Mouse (Mus musculus) neural tube, embryonic 13.5 days (tissue): ENCODE measurements around the gene Wdr44. TPM values are rescaled to one million over a fixed set of nuclear protein-coding genes. Genes with fewer than 3 reads are reported as not detected.
"Not testable (repeated sequence)": the region's sequence is repeated elsewhere in the genome, so short reads cannot be mapped to it uniquely, and the experiment has no call there.

Experiments used
- ATAC-seq: fragments of 200-750 bp; cut with Nextera tagmentation; 2 replicates; pipeline ENCODE4 v1.8.0; 2017; ENCODE audit warnings: low read depth, mild to moderate bottlenecking, moderate TSS enrichment, moderate library complexity
- H3K27ac ChIP-seq: fragments of 300-500 bp; sonication (generic); replicated peaks from 2 replicates; pipeline ENCODE4 v1.5.1; 2015; ENCODE audit warnings: moderate library complexity, mild to moderate bottlenecking, inconsistent platforms
- H3K27me3 ChIP-seq: fragments of 300-500 bp; sonication (generic); 2 replicates; pipeline ENCODE4 v1.6.1; 2015; ENCODE audit warnings: mild to moderate bottlenecking, inconsistent platforms
- H3K36me3 ChIP-seq: fragments of 300-500 bp; sonication (generic); 2 replicates; pipeline ENCODE4 v1.6.1; 2015; ENCODE audit warnings: mild to moderate bottlenecking, inconsistent platforms
- H3K4me1 ChIP-seq: fragments of 300-500 bp; sonication (generic); replicated peaks from 2 replicates; pipeline ENCODE4 v1.6.1; 2015; ENCODE audit warnings: inconsistent platforms
- H3K4me2 ChIP-seq: fragments of 300-500 bp; sonication (generic); 2 replicates; pipeline ENCODE4 v1.6.1; 2015; ENCODE audit warnings: inconsistent platforms, mild to moderate bottlenecking, moderate library complexity
- H3K4me3 ChIP-seq: fragments of 300-500 bp; sonication (generic); 2 replicates; pipeline ENCODE4 v1.5.1; 2015; ENCODE audit warnings: mild to moderate bottlenecking, inconsistent platforms
- H3K9ac ChIP-seq: fragments of 300-500 bp; sonication (generic); 2 replicates; pipeline ENCODE4 v1.6.1; 2015; ENCODE audit warnings: moderate library complexity, mild to moderate bottlenecking, inconsistent platforms
- H3K9me3 ChIP-seq: fragments of 300-500 bp; sonication (generic); 2 replicates; pipeline ENCODE4 v1.6.1; 2016; ENCODE audit warnings: inconsistent platforms
- WGBS: fragments of 180-500 bp; shearing (Covaris S2); methylation state at CpG from one replicate; pipeline ENCODE4 v1.1.7; 2015; 5-methylcytosine and 5-hydroxymethylcytosine counted together
- polyA plus RNA-seq: library from polyadenylated mRNA; unstranded; fragments of >200 nt; fragmentation: Nextera tagmentation; extraction: Ambion mirVana; gene quantifications from 2 replicates; pipeline ENCODE4 v1.2.1, GENCODE M21; 2015

The Wdr44 gene
- polyA plus RNA-seq, 1 experiment from 2014 or later = 14.4 TPM

DNA sequence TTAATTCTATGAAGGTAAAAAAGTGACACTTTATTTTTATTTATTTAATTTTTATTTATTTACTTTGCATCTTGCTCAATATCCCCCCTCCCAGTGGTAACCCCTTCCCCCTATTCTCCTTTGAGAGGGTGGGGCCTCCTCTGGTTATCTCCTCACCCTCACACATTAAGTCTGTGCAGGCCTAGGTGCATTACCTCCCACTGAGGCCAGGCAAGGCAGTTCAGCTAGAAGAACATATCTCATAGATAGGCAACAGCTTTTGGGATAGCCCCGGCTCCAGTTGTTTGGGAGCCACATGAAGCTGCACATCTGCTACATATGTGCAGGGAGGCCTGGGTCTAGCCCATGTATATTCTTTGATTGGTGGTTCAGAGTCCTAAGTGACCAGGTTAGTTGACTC is 6.2 kb downstream of the Wdr44 start:
- Histone ChIP-seq H3K4me2 (no peak overlapping the region), H3K9me3 (no peaks in the 10 kb centered on the region), H3K36me3 (no peaks in the 10 kb centered on the region), H3K27me3 (no peaks in the 10 kb centered on the region), H3K9ac (no peak overlapping the region), H3K27ac (no peak overlapping the region), H3K4me3 (no peak overlapping the region), H3K4me1 (no peaks in the 10 kb centered on the region; the same call in 1 of the 2 replicates)
- no peak for ATAC-seq
- 96% methylated on average over 1 of the region's 1 CpGs for WGBS

DNA sequence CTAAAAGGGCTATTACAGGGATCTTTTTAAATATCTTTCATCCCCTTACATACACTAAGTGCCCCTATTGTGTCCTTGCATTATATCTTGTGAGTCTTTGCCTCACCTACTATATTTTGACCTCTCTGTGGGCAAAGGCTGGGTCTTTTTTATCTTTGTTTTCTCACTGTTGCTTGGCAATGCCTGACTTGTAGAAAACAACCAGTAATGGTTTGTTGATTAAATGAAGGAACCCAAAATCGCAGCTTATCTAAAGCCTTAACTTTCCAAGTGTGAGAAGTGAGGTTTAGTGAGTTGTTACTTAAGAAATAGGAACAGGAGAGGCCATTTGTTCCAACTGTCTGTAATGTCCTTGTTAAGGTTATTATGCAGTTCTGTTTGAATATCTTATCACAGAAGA is 24.4 kb downstream of the Wdr44 start:
- Histone ChIP-seq H3K9me3 (no peaks in the 10 kb centered on the region), H3K27ac (no peak overlapping the region), H3K36me3 (no peaks in the 10 kb centered on the region), H3K4me2 (no peak overlapping the region), H3K4me3 (no peak overlapping the region), H3K27me3 (no peaks in the 10 kb centered on the region), H3K4me1 (no peaks in the 10 kb centered on the region), H3K9ac (no peak overlapping the region)
- 91% methylated on average over 1 of the region's 1 CpGs for WGBS
- no peak for ATAC-seq

GRCm38 (mm10) chrX:23727463-23727862 is 34.6 kb downstream of the Wdr44 start:
- no peak overlapping the region for H3K4me3 ChIP-seq
- no peaks in the 10 kb centered on the region for H3K9me3 ChIP-seq
- 72% methylated on average over 1 of the region's 1 CpGs for WGBS
- H3K4me1 ChIP-seq = no peaks in the 10 kb centered on the region
- no peak overlapping the region for H3K9ac ChIP-seq
- H3K4me2 ChIP-seq = no peak overlapping the region
- no peak overlapping the region for H3K27ac ChIP-seq
- ATAC-seq = no peak
- H3K36me3 ChIP-seq = no peaks in the 10 kb centered on the region
- H3K27me3 ChIP-seq = no peaks in the 10 kb centered on the region

GRCm38 (mm10) chrX:23754671-23755070 is 61.8 kb downstream of the Wdr44 start:
- H3K9me3 ChIP-seq = no peaks in the 10 kb centered on the region
- H3K4me2 ChIP-seq = no peak overlapping the region
- no peak overlapping the region for H3K9ac ChIP-seq
- 71% methylated on average over 1 of the region's 1 CpGs for WGBS
- no peak overlapping the region for H3K4me3 ChIP-seq
- H3K36me3 ChIP-seq = no peaks in the 10 kb centered on the region
- no peak overlapping the region for H3K27ac ChIP-seq
- no peak for ATAC-seq
- no peaks in the 10 kb centered on the region for H3K27me3 ChIP-seq
- no peaks in the 10 kb centered on the region for H3K4me1 ChIP-seq

DNA sequence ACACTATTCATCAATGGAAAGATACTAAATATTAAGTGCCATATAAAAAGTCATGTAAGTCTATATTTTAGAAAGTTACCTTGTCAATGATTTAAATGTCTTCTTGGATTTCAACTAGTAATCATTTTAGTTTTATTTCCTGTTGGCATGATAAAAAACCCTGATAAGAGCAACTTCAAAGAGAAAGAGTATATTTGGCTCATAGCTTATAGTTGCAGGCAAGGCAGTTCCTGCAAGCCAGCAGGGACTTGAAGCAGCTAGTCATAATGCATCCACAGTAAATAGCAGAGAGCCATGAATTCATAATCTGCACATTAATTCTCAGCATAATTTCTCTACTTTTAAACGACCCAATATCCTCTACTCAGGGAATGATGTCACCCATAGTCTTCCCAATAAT is 75.0 kb downstream of the Wdr44 start:
- H3K9ac ChIP-seq = no peak overlapping the region
- 75% methylated on average over 1 of the region's 1 CpGs for WGBS
- no peaks in the 10 kb centered on the region for H3K36me3 ChIP-seq
- no peak for ATAC-seq
- H3K9me3 ChIP-seq = no peaks in the 10 kb centered on the region
- no peak overlapping the region for H3K27ac ChIP-seq
- H3K27me3 ChIP-seq = no peaks in the 10 kb centered on the region
- no peaks in the 10 kb centered on the region for H3K4me1 ChIP-seq
- no peak overlapping the region for H3K4me2 ChIP-seq
- H3K4me3 ChIP-seq = no peak overlapping the region

DNA sequence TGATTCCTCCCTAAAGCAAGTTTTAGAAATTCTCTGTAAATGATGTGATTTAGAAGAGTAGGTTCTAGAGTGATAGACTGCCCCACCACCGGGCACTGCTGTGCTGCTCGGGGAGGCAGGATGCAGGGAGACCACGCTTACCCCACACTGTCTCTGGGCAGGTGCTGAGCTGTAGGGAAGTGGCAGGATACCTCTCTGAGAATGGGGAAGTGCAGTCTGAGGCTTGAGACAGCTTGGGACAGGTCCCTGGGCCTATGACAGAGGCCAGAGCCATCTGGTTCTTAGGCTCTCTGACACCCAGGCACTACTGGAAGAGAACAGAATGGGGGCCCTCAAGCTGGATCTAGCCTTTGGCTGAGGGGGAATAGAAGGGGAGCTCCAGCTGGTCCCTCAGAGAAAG is 114.3 kb downstream of the Wdr44 start:
- Histone ChIP-seq H3K4me1 (no peaks in the 10 kb centered on the region), H3K36me3 (no peaks in the 10 kb centered on the region), H3K9me3 (no peaks in the 10 kb centered on the region), H3K4me2 (no peak overlapping the region), H3K27ac (no peak overlapping the region), H3K4me3 (no peak overlapping the region), H3K9ac (no peak overlapping the region), H3K27me3 (no peaks in the 10 kb centered on the region)
- 93% methylated on average over 3 of the region's 3 CpGs for WGBS
- no peak for ATAC-seq

GRCm38 (mm10) chrX:23810365-23810764 is 117.5 kb downstream of the Wdr44 start:
- no peaks in the 10 kb centered on the region for H3K4me1 ChIP-seq
- no peaks in the 10 kb centered on the region for H3K36me3 ChIP-seq
- no peak overlapping the region for H3K9ac ChIP-seq
- WGBS = 90% methylated on average over 2 of the region's 2 CpGs
- H3K9me3 ChIP-seq = no peaks in the 10 kb centered on the region
- no peak for ATAC-seq
- no peak overlapping the region for H3K27ac ChIP-seq
- H3K27me3 ChIP-seq = no peaks in the 10 kb centered on the region
- no peak overlapping the region for H3K4me3 ChIP-seq
- no peak overlapping the region for H3K4me2 ChIP-seq

DNA sequence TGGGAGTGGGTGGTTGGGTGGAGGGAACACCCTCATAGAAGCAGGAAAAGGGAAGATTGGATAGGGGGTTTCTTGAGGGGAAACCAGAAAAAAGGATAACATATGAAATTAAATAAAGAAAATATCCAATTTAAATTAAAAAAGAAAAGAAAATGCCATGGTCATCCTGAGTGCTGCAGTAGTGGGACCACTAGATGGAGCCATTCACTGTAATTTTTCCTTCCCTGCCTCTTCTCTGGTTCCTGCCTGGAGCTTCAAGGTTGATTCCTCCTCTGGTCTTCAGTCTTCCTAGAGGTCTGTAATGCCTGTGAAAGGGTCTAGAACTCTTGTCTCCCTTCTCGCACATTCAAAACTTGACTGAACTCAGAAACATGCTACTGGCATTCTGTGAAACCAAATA is 120.4 kb downstream of the Wdr44 start:
- not testable (repeated sequence) for H3K27ac ChIP-seq, H3K9ac ChIP-seq, ATAC-seq, H3K9me3 ChIP-seq, H3K4me1 ChIP-seq, H3K36me3 ChIP-seq, H3K27me3 ChIP-seq, H3K4me2 ChIP-seq, H3K4me3 ChIP-seq
- WGBS = 88% methylated on average over 1 of the region's 1 CpGs

GRCm38 (mm10) chrX:23822885-23823284 is 130.0 kb downstream of the Wdr44 start:
- WGBS = 87% methylated on average over 6 of the region's 6 CpGs
- not testable (repeated sequence) for H3K27me3 ChIP-seq, H3K9ac ChIP-seq, H3K9me3 ChIP-seq, H3K27ac ChIP-seq, H3K4me3 ChIP-seq, ATAC-seq, H3K36me3 ChIP-seq, H3K4me1 ChIP-seq, H3K4me2 ChIP-seq

GRCm38 (mm10) chrX:23823398-23824023 is 130.7 kb downstream of the Wdr44 start:
- no peaks in the 10 kb centered on the region for H3K27me3 ChIP-seq
- ATAC-seq = no peak
- no peaks in the 10 kb centered on the region for H3K9me3 ChIP-seq
- 74% methylated on average over 18 of the region's 19 CpGs for WGBS
- H3K36me3 ChIP-seq = no peaks in the 10 kb centered on the region
- H3K9ac ChIP-seq = no peak overlapping the region
- H3K4me2 ChIP-seq = no peak overlapping the region
- H3K4me3 ChIP-seq = no peak overlapping the region
- H3K27ac ChIP-seq = no peak overlapping the region
- no peaks in the 10 kb centered on the region for H3K4me1 ChIP-seq

GRCm38 (mm10) chrX:23833784-23834183 is 140.9 kb downstream of the Wdr44 start:
- 92% methylated on average over 11 of the region's 11 CpGs for WGBS
- not testable (repeated sequence) for H3K27ac ChIP-seq, H3K27me3 ChIP-seq, ATAC-seq, H3K4me1 ChIP-seq, H3K9me3 ChIP-seq, H3K36me3 ChIP-seq, H3K9ac ChIP-seq, H3K4me3 ChIP-seq, H3K4me2 ChIP-seq

DNA sequence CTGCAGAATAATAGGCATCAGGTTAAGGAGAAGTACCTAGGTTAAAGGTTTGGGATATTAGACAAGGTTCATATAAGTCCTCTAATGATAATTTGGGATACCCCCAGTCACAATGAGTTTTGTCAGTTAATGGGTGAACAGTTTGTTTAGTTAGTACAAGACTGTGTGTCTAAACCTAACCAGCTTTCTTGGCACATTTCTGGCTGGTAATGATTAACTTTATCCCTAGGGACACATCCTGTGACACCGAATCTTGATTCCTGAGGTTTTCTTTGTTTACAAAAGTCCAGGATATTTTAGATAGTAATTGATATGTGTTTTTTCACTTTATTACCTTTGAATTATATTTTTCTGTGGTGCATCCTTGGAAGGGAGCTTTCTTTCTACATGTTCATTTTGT is 148.1 kb downstream of the Wdr44 start:
- H3K4me2 ChIP-seq = no peak overlapping the region
- H3K27me3 ChIP-seq = no peaks in the 10 kb centered on the region
- no peaks in the 10 kb centered on the region for H3K9me3 ChIP-seq
- H3K4me3 ChIP-seq = no peak overlapping the region
- no peak overlapping the region for H3K27ac ChIP-seq
- H3K4me1 ChIP-seq = no peaks in the 10 kb centered on the region
- H3K36me3 ChIP-seq = no peaks in the 10 kb centered on the region
- H3K9ac ChIP-seq = no peak overlapping the region
- no peak for ATAC-seq
- 92% methylated on average over 1 of the region's 1 CpGs for WGBS
